Mouse (Mus musculus) embryonic facial prominence, embryonic 13.5 days (tissue): ENCODE measurements around the gene Slc17a7. TPM values are rescaled to one million over a fixed set of nuclear protein-coding genes. Genes with fewer than 3 reads are reported as not detected.

ENCODE experiments used
- ATAC-seq: fragments of 200-750 bp; cut with Nextera tagmentation; 2 replicates; pipeline ENCODE4 v1.8.0; 2017; ENCODE audit warnings: low read depth; ENCODE audit not compliant: insufficient number of reproducible peaks, insufficient read depth, low FRiP score, low TSS enrichment
- H3K27ac ChIP-seq: fragments of 300-500 bp; sonication (generic); 2 replicates; pipeline ENCODE4 v1.5.1; 2015; ENCODE audit warnings: moderate library complexity, mild to moderate bottlenecking, inconsistent platforms
- H3K27me3 ChIP-seq: fragments of 300-500 bp; sonication (generic); 2 replicates; pipeline ENCODE4 v1.6.1; 2015; ENCODE audit warnings: mild to moderate bottlenecking, inconsistent platforms
- H3K36me3 ChIP-seq: fragments of 300-500 bp; sonication (generic); 2 replicates; pipeline ENCODE4 v1.6.1; 2015; ENCODE audit warnings: mild to moderate bottlenecking, inconsistent platforms
- H3K4me1 ChIP-seq: fragments of 300-500 bp; sonication (generic); 2 replicates; pipeline ENCODE4 v1.6.1; 2015; ENCODE audit warnings: inconsistent platforms
- H3K4me2 ChIP-seq: fragments of 300-500 bp; sonication (generic); 2 replicates; pipeline ENCODE4 v1.6.1; 2015; ENCODE audit warnings: moderate library complexity, mild to moderate bottlenecking, inconsistent platforms
- H3K4me3 ChIP-seq: fragments of 300-500 bp; sonication (generic); 2 replicates; pipeline ENCODE4 v1.5.1; 2015; ENCODE audit warnings: mild to moderate bottlenecking, inconsistent platforms
- H3K9ac ChIP-seq: fragments of 300-500 bp; sonication (generic); 2 replicates; pipeline ENCODE4 v1.6.1; 2015; ENCODE audit warnings: mild to moderate bottlenecking, inconsistent platforms
- H3K9me3 ChIP-seq: fragments of 300-500 bp; sonication (generic); 2 replicates; pipeline ENCODE4 v1.6.1; 2016; ENCODE audit warnings: inconsistent platforms
- WGBS: fragments of 180-500 bp; shearing (Covaris S2); methylation state at CpG from one replicate; pipeline ENCODE4 v1.1.7; 2015; ENCODE audit warnings: mixed read lengths; 5-methylcytosine and 5-hydroxymethylcytosine counted together
- polyA plus RNA-seq: library from polyadenylated mRNA; unstranded; fragments of >200 nt; fragmentation: Nextera tagmentation; extraction: Ambion mirVana; gene quantifications from 2 replicates; pipeline ENCODE4 v1.2.1, GENCODE M21; 2015

The Slc17a7 gene
- polyA plus RNA-seq, 1 experiment from 2014 or later, result 0.22 TPM

DNA sequence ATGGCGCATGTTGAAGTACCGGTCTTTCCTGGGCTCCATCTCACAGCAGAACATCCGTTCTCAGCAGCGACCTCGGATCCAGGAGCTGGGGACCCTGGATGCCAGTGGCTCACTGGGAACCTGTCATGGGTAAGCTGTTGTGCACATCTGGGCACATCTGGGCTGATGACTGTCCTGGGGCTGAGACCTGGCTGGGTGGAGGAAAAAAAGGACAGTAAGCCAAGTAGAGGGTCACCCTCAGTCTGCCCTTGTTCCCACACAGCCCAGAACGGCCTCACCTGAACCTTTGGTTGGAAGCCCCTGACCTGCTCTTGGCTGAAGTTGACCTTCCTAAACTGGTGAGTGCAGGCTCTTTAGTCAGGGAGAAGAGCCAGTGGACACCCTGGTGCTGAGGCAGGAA, 4.8 kb upstream of the Slc17a7 start:
- no peak for ATAC-seq

DNA sequence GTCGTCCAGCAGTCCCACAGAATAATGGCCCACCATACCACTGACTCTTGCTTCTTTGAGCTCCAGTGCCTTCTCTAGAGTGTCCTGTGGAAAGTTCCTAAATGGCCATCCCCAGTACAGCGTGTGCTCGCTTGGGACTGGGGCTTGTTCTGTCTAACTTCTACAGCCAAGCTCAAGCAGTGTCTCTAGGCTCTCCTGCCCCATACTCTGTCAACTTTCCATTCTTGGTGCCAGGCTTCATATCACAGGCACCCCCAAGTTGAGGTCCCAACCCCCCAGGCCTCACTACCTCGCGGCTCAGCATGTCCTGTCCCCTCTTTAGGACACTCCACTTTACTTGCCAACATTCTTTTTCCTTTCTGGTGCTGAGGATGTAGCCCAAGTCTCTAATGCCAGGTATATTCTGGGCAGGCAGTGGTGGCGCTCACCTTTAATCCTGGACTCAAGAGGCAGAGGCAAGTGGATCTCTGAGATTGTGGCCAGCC, 3.4 kb upstream of the Slc17a7 start:
- peaks cover 31% of the 10 kb centered on the region for H3K27me3 ChIP-seq
- H3K36me3 ChIP-seq, result peaks cover 42% of the 10 kb centered on the region
- no peak for ATAC-seq
- H3K9me3 ChIP-seq, result no peaks in the 10 kb centered on the region
- H3K9ac ChIP-seq, result no peak overlapping the region
- no peak overlapping the region for H3K27ac ChIP-seq
- H3K4me3 ChIP-seq, result no peak overlapping the region
- WGBS, result 89% methylated on average over 6 of the region's 6 CpGs
- H3K4me2 ChIP-seq, result no peak overlapping the region
- H3K4me1 ChIP-seq, result peaks cover 16% of the 10 kb centered on the region

More for the DNA sequence above, 4.8 kb upstream of the Slc17a7 start:
- Histone ChIP-seq H3K36me3 (peaks cover 42% of the 10 kb centered on the region), H3K4me2 (no peak overlapping the region), H3K27me3 (peaks cover 18% of the 10 kb centered on the region), H3K27ac (no peak overlapping the region), H3K9me3 (no peaks in the 10 kb centered on the region), H3K4me3 (no peak overlapping the region), H3K4me1 (peaks cover 20% of the 10 kb centered on the region), H3K9ac (0 out of 2 replicates have a peak overlapping the region, but pooled peaks have one; percentile 3)
- 91% methylated on average over 6 of the region's 6 CpGs for WGBS

DNA sequence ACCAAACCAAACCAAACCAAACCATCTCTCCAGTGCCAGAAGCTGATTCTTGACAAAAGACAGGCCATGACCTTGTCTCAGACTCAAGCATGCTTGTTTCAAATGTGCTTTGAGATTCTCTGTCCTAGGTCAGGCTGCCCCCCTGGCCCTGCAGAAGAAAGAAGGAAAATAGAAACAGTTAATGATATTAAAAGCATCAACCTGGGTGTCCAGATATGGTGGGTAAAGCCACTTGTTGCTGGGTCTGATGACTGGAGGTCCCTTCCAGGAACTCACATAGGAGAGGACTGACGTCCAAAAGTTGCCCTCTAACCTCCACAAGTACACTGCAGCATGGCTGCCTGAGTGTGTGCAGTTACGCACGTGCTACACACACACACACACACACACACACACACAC, 2.9 kb upstream of the Slc17a7 start:
- H3K36me3 ChIP-seq, result peaks cover 42% of the 10 kb centered on the region
- H3K9ac ChIP-seq, result no peak overlapping the region
- no peak overlapping the region for H3K4me2 ChIP-seq
- no peaks in the 10 kb centered on the region for H3K9me3 ChIP-seq
- H3K27ac ChIP-seq, result no peak overlapping the region
- WGBS, result 86% methylated on average over 3 of the region's 3 CpGs
- H3K4me3 ChIP-seq, result no peak overlapping the region
- H3K27me3 ChIP-seq, result peaks cover 36% of the 10 kb centered on the region
- ATAC-seq, result no peak
- peaks cover 12% of the 10 kb centered on the region for H3K4me1 ChIP-seq

DNA sequence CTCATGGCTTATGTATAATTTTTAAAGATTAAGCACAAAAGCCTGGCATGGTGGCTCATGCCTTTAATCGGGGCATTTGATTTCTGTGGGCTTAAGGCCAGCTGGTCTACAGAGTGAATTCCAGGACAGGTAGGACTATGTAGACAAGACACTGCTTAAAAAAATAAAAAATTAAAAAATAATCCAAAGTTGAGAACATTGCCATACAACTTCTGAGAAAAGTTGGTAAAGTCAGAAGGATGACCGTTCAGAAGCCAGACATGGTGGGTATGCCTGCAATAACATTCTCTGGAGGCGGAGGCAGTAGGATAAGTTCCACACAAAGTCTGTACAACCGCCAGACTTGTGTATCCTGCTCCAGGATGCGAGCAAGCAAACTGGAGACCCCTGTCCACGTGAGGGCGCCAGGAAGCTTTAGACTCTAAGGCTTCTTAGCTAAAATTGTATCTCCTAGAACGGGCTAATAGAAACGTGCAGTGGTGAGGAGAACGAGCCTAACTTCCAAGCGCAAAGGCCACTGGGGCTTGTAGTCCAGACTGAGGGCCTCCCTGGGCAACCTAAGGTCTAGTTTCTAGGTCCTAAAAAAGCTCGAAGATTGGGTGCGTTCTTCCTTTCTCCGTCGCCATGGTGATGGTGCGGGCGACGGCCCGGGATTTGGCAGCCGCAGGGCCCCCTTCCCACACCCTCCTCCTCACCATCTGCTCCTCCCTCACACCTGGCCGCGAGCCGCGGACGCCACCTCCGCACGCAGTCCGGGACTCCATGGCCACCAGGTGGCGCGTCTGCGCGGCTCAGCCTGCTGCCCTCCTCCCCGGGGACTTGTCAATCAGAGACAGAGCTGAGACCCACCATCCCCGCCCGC, 1.9 kb upstream of the Slc17a7 start:
- peak overlapping the region; percentile 78 for H3K4me2 ChIP-seq
- peak overlapping the region; percentile 47 for H3K4me3 ChIP-seq
- peaks cover 12% of the 10 kb centered on the region for H3K4me1 ChIP-seq
- H3K27ac ChIP-seq, result no peak overlapping the region; the same call in 1 of the 2 replicates
- peaks cover 42% of the 10 kb centered on the region for H3K36me3 ChIP-seq
- peak; percentile 87 for ATAC-seq
- peaks cover 2% of the 10 kb centered on the region; the same call in 1 of the 2 replicates for H3K9me3 ChIP-seq
- 4% methylated on average over 35 of the region's 35 CpGs for WGBS
- peak overlapping the region; percentile 62 for H3K9ac ChIP-seq
- H3K27me3 ChIP-seq, result peaks cover 46% of the 10 kb centered on the region

DNA sequence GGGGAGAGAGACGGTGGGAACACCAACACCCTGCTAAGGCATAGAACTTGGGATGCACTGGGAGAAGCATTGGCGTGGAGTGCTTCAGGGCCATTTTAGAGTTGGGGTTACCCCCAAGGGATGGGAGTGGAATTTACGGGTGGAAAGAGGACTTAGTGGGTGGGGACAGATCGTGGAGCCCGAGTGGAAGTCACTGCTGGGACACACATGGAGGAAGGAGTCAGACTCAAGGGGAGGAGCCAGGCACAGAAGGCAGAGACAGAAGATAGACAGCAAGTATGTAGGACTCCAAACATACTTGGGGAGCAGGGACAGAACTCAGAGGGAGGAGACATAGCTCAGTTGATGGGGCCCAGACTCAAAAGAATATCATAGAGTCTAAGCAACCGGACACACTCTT, 1.2 kb upstream of the Slc17a7 start:
- Histone ChIP-seq H3K27ac (no peak overlapping the region), H3K9me3 (peaks cover 3% of the 10 kb centered on the region; the same call in 1 of the 2 replicates), H3K4me2 (peak overlapping the region; percentile 78), H3K27me3 (peaks cover 53% of the 10 kb centered on the region), H3K9ac (peak overlapping the region; percentile 62), H3K4me1 (peaks cover 12% of the 10 kb centered on the region), H3K4me3 (peak overlapping the region; percentile 47), H3K36me3 (peaks cover 37% of the 10 kb centered on the region)
- WGBS, result 21% methylated on average over 6 of the region's 6 CpGs
- ATAC-seq, result no peak

DNA sequence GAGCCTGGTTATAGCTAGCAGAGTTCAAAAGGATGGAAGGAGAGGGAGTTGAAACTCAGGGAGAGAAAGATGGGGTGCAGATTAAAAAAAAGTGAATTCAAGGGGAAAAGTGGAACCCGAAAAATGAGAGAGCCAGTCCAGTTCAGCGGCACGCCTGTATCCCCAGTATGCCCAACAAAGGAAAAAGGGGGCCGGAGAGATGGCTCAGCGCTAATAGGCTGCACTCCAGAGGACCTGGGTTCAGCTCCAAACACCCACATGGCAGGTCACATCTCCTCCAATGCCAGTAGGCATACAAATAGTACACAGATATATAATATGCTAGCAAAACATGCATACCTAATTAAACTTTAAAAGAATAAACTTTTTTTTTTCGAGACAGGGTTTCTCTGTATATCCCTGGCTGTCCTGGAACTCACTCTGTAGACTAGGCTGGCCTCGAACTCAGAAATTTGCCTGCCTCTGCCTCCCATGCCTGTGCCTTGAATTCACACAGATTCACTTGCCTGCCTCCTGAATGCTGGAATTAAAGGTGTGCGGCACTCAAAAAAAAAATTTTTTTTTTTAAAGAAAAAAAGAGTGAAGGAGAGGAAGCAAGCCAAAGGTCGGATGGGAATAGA, 643 bp upstream of the Slc17a7 start:
- WGBS, result 68% methylated on average over 9 of the region's 9 CpGs
- Histone ChIP-seq H3K27ac (no peak overlapping the region), H3K27me3 (peaks cover 59% of the 10 kb centered on the region), H3K4me2 (peak overlapping the region; percentile 73; the same call in 1 of the 2 replicates), H3K9me3 (peaks cover 3% of the 10 kb centered on the region; the same call in 1 of the 2 replicates), H3K4me1 (peaks cover 12% of the 10 kb centered on the region), H3K36me3 (peaks cover 32% of the 10 kb centered on the region), H3K9ac (no peak overlapping the region), H3K4me3 (no peak overlapping the region)
- ATAC-seq, result no peak

DNA sequence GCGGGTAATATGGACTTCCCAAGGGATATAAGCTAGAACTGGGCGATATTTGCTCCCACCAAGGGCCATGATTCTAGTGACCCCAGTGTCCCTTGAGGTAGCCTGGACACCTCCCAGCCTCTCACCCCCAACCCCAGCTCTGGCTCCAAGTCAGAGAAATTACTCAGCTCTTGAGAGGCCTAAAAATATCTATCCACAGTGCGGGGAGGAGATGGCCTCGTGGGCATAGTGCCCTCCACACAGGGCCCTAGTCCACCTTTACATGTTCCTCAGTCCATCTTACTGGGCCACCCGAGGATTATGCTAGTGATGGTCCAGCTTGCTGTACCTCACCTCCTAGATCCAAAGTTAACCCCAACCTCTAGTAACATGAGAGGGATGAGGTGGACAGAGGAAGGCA, 1.1 kb downstream of the Slc17a7 start:
- Histone ChIP-seq H3K9me3 (peaks cover 12% of the 10 kb centered on the region), H3K4me1 (peaks cover 16% of the 10 kb centered on the region), H3K36me3 (peaks cover 14% of the 10 kb centered on the region), H3K9ac (no peak overlapping the region), H3K4me3 (no peak overlapping the region), H3K27me3 (peaks cover 76% of the 10 kb centered on the region), H3K27ac (no peak overlapping the region), H3K4me2 (no peak overlapping the region)
- no peak for ATAC-seq
- 66% methylated on average over 5 of the region's 5 CpGs for WGBS

DNA sequence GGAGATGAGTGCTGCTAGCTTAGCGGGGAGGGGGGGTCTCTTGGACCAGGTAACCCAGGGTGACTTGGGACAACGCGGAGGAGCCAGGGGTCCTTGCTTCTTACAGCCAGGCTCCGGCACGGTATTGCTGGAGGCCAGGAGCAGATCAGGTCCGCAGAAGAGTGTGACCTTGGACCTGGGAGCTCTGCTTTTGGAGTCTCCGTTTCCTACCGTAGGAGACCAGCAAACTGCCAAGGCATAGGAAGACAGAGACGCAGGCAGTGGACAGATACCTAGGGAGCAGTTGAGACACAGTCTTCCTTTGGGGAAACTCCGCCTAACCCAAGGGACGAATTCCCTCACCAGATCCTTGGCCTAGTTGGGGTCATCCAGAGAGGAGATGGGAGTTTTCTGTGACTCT, 2.0 kb downstream of the Slc17a7 start:
- no peak overlapping the region for H3K27ac ChIP-seq
- peaks cover 16% of the 10 kb centered on the region for H3K4me1 ChIP-seq
- peaks cover 6% of the 10 kb centered on the region; the same call in 1 of the 2 replicates for H3K36me3 ChIP-seq
- no peak overlapping the region for H3K4me3 ChIP-seq
- peaks cover 19% of the 10 kb centered on the region for H3K9me3 ChIP-seq
- WGBS, result 40% methylated on average over 11 of the region's 11 CpGs
- H3K4me2 ChIP-seq, result no peak overlapping the region
- peaks cover 85% of the 10 kb centered on the region for H3K27me3 ChIP-seq
- no peak for ATAC-seq
- no peak overlapping the region for H3K9ac ChIP-seq

DNA sequence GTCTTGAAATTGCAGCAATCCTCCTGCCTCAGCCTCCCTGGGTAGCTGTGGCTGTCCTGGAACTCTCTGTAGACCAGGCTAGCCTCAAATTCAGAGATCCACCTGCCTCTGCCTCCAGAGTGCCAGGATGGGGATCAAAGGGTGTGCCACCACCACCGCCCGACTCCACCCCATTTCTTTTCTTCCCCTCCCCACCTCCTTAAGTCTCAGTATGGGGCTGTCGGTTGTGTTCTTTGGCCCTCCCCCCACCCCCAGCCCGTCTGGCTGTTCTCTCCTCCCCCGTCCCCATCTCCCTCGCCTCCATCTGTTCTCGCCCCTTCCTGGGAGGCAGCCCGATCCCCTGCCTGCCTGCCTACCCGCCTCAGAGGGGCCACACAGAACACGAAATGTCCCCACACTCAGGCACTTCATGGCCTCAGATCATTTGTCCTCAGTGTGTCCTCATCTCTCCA, 3.2 kb downstream of the Slc17a7 start:
- peaks cover 16% of the 10 kb centered on the region for H3K4me1 ChIP-seq
- no peaks in the 10 kb centered on the region for H3K36me3 ChIP-seq
- H3K9me3 ChIP-seq, result peaks cover 19% of the 10 kb centered on the region
- 26% methylated on average over 10 of the region's 10 CpGs for WGBS
- no peak overlapping the region for H3K9ac ChIP-seq
- H3K4me2 ChIP-seq, result no peak overlapping the region
- no peak overlapping the region for H3K4me3 ChIP-seq
- peaks cover 96% of the 10 kb centered on the region for H3K27me3 ChIP-seq
- no peak overlapping the region for H3K27ac ChIP-seq
- no peak for ATAC-seq

DNA sequence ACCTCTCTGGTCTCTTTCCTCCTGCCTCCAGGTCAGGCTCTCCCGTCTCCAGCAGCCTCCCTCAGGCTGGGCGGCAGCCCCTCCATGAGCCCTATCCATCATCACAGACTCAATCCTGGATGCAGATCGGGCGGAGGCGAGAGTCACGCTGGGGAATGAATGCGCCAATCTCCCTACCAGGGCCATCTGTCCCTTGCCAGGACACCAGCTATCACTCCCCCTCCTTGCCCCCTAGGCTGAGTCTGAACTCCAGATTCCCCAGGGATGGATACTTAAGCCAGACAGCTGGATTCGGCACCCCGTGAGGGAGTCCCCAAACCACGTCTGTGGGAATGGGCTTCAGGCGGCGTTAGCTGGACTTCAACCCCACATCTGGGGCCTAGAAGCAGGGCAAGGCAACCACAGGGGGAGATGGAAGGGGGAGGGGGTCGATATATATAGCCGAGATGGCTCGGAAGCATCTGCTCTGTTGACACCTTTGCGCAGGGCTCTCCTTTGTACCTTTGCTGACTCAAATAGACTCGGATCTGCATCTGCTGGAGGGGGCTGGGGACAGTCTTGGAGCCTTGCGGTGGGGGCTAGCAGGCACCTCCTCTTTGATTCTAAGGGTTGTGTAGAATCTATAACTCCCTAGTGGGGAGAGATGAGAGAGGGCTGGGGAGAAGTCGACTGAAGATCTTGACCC, 4.2 kb downstream of the Slc17a7 start:
- H3K27ac ChIP-seq, result no peak overlapping the region
- H3K9me3 ChIP-seq, result peaks cover 19% of the 10 kb centered on the region
- peaks cover 11% of the 10 kb centered on the region for H3K4me1 ChIP-seq
- H3K9ac ChIP-seq, result 0 out of 2 replicates have a peak overlapping the region, but pooled peaks have one; percentile 3
- H3K4me3 ChIP-seq, result no peak overlapping the region
- H3K4me2 ChIP-seq, result no peak overlapping the region
- H3K27me3 ChIP-seq, result peaks cover 98% of the 10 kb centered on the region
- WGBS, result 4% methylated on average over 19 of the region's 19 CpGs
- H3K36me3 ChIP-seq, result no peaks in the 10 kb centered on the region
- no peak for ATAC-seq

DNA sequence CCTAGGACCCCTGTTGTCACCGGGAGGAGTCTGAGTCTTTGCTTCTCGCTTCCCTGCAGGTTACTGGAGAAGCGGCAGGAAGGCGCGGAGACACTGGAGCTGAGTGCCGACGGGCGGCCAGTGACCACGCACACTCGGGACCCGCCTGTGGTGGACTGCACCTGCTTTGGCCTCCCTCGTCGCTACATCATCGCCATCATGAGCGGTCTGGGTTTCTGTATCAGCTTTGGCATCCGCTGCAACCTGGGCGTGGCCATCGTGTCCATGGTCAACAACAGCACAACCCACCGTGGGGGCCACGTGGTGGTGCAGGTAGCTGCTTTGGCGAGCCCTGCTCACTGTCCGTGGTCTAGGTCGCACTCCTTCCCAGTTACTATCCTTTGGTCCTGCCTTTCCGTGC, 4.9 kb downstream of the Slc17a7 start:
- Histone ChIP-seq H3K27ac (no peak overlapping the region), H3K4me3 (no peak overlapping the region)

More for the DNA sequence above, 4.9 kb downstream of the Slc17a7 start:
- Histone ChIP-seq H3K27me3 (peaks cover 96% of the 10 kb centered on the region), H3K4me1 (peaks cover 9% of the 10 kb centered on the region), H3K9me3 (peaks cover 19% of the 10 kb centered on the region), H3K9ac (no peak overlapping the region), H3K36me3 (no peaks in the 10 kb centered on the region), H3K4me2 (no peak overlapping the region)
- 6% methylated on average over 24 of the region's 24 CpGs for WGBS
- ATAC-seq, result no peak
